Mouse (Mus musculus) urinary bladder, adult 18-20 months (tissue): ENCODE measurements around the gene Zfp831.

Source experiments
- DNase-seq, 2 experiments: peaks; one replicate each; pipeline ENCODE4 v3.0.0; 2022; ENCODE audit warnings: low spot score in 2 of 2, mixed read lengths in 2 of 2

Gene Zfp831

DNA sequence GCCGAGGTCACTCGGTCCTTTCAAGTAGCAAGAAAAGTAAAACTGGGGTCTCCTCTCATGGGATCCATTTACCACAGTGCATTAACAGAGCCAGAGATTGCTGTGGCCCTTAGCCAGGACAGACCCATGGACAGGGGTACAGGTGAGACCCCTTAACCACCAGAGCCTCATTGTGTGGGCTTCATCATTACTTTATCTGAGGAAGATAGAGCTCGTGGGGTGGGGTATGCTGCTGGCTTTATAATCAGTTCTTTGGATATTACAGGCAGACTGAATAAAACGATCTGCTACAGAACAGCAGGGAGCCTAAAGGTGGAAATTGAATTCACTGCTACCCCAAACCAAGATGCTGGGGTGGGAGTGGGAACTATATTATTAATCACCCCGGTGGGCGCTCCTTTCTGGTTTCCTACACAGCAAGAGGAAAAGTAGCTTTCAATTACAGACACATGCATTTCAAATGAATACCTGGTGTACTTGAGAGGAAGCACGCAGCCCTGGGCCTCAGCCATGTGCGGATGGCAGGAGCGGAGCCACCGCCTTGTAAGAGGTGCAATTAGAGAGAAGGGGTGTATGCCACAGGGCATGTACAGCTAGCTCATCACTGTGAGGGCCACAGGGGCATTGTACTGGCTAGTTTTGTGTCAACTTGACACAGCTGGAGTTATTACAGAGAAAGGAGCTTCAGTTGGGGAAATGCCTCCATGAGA lies 83.9 kb downstream of the Zfp831 start:
- DNase-seq, result no peak

DNA sequence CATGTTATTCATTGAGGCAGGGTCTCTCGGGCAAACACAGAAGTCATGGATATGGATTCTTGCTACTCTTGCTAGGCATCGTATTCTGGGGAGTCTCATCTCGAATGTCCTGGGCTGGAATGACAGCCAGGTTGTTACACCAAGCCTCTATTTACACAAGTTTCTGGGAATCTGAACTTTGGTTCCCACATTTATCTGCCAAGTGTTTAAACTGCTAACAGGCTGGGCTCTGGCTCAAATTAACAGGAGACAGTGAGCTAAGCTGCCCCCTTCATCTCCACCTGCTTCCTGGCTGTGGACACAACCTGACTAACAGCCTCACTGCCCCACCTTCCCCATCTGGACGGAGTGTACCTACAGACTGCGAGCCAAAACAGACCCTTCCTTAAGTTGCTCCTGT lies 88.6 kb downstream of the Zfp831 start:
- DNase-seq, result no peak

DNA sequence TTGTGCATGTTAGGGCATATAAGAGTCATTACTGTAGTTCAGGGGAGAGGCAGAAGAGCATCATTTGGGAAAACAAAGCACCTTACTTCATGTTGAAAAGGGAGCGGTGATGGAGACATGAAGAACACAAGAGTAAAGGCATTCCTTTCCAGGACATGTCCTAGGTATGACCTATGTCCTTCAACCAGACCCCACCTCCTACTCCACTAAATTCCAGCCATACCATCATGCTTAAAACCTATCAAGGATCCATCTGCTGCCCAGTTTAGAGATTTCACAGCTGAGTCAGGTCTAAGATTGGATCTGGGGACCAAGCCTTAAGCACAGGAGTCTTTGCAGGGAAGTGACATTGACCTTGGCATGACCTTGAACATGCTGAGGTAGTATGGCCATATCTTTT lies 91.9 kb downstream of the Zfp831 start:
- DNase-seq, result no peak

DNA sequence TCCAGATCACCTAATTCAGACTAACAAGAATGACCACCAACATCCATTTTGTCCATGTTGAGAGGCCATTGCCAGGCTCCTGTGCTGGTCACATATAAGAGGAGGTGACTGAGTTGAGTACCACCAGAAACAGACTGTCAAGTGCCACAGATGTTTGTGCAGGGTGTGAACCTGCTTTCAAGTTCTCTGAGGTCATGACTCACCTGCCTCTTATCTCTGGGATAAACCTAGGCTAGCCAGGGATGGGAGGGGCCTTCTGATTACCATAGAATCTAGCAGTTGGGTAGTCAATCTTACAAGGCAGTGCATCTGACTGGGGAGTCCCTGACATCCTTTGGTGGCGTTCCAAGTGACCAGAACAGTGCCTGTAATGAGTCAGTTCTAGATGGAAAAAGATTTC lies 103.8 kb downstream of the Zfp831 start:
- DNase-seq, result no peak

DNA sequence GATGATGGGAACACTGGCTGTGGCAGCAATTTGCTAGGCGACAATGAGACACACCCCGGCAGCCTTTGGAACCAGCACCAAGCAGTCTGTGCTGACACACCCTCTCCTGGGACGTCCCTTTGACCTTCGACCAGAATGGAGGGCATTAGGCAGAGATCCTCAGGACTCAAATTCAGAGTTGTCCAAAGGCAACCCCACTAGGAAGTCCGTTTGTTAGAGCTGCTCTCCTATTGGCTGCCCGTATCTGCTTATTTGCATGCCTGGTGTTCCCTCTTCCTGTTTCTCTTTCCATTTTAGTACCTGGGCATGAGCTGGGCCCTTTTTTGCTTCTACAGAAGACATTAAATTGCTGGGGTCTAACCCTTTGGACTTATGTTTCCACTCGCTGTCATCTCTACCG lies 105.0 kb downstream of the Zfp831 start:
- DNase-seq, result no peak

DNA sequence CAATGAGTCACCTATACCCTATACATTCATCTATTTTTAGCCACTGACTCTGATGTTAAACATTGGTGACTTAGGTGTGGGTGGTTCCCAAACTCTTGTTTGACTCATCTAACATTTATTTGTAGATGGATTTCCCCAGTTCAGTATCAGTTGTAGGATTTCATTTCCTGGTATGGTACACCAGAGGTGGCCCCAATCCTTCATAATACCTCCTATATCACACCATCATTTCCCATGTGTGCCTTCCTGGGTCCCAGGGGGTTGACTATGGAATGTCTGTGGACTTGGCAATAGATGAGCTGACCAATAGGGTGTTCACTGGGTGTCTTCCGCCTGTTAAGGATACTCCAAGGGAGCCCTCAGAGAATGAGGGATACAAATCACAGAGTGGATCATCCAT lies 109.9 kb downstream of the Zfp831 start:
- no peak for DNase-seq

DNA sequence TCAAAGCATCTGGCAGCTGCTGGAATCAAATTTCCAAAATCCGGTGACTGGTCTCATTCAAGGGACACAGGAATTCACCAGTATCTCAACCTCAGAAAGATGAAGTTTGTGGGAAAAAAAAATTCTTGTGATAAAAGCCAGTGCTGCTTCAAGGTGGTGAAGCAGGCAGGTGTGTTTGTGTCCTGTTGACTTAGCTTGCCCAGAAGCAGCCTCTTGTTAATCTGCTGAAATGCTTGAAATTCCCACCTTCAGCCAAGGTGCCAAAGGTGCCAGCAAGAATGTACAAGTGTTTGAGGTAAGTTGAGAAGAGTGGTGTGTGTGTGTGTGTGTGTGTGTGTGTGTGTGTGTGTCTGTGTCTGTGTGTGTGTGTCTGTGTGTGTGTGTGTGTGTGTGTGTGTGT lies 110.9 kb downstream of the Zfp831 start:
- DNase-seq, result no peak

DNA sequence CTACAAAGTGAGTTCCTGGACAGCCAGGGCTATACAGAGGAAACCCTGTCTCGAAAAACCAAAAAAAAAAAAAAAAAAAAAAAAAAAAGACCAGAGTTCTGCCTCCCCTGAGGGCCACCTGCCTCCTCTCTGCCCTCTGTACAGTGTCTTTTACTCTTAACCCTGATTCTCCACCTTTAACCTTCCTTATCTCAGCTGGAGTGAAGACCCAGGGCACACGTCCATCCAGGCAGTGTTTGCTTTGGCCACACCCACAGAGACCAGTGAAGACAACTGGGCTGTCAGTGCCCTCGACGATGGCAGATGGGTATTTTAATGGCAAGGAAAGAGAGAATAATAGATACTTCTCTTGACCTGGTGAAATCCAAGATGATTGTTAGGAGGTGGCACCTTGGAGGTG lies 115.9 kb downstream of the Zfp831 start:
- no peak for DNase-seq
